Mouse (Mus musculus): Measurements from ENCODE around the gene Bri3.

- TF ChIP-seq CTCF (IDR thresholded peaks at IDR 0.05; ENCODE audit: extremely low read depth, insufficient read length, insufficient replicate concordance, low read depth, low read length): no peak
- TF ChIP-seq POLR2A (IDR thresholded peaks at IDR 0.05; ENCODE audit: low read depth, low read length): no peak
These were observed 106.9 kb downstream of the Bri3 start for GRCm38 (mm10) chr5:144351185-144351584.

Measured in small intestine, adult 2 months (tissue).